Mouse (Mus musculus): ENCODE results near the gene Rpl22l1. TPM values are rescaled to one million over a fixed set of nuclear protein-coding genes. Genes with fewer than 3 reads are reported as not detected.
"Not testable (repeated sequence)": the region's sequence is repeated elsewhere in the genome, so short reads cannot be mapped to it uniquely, and the experiment has no call there.

Gene Rpl22l1
- 100 to 1,000 TPM; 110 to 119 TPM for total RNA-seq (2021)
- long read RNA-seq, experiment 1, transcript Rpl22l1-206 (4 exons, 525 nt) = major isoform, 55 of 90 reads
- long read RNA-seq, experiment 1, transcript Rpl22l1-201 (4 exons, 552 nt) = minor isoform, 28 of 90 reads
- long read RNA-seq, experiment 1, partial matches to known transcripts = 0 of 90 reads
- long read RNA-seq, experiment 1, other reads (novel, unspliced or antisense) = 3 of 90 reads
- long read RNA-seq, experiment 2, transcript Rpl22l1-201 (4 exons, 552 nt) = minor isoform, 22 of 79 reads
- long read RNA-seq, experiment 2, transcript Rpl22l1-206 (4 exons, 525 nt) = major isoform, 49 of 79 reads
- long read RNA-seq, experiment 2, partial matches to known transcripts = 2 of 79 reads
- long read RNA-seq, experiment 2, other reads (novel, unspliced or antisense) = 5 of 79 reads

GRCm38 (mm10) chr3:28805301-28806097 is at the start of gene Rpl22l1:
Rpl22l1 (plus strand) TSS chr3:28805436.
- DNase-seq = peak; percentile 99

GRCm38 (mm10) chr3:28755477-28755876 is 49.8 kb upstream of the Rpl22l1 start:
- no peak for DNase-seq

GRCm38 (mm10) chr3:28761225-28761789 is 43.9 kb upstream of the Rpl22l1 start:
- no peak for DNase-seq

GRCm38 (mm10) chr3:28766935-28767334 is 38.3 kb upstream of the Rpl22l1 start:
- DNase-seq = no peak

GRCm38 (mm10) chr3:28768222-28768621 is 37.0 kb upstream of the Rpl22l1 start:
- DNase-seq = no peak

- DNase-seq = not testable (repeated sequence)
Observed at GRCm38 (mm10) chr3:28772919-28773318, 32.3 kb upstream of the Rpl22l1 start.

- no peak for DNase-seq
Observed at GRCm38 (mm10) chr3:28775361-28775760, 29.9 kb upstream of the Rpl22l1 start.

- DNase-seq = no peak
Observed at GRCm38 (mm10) chr3:28775958-28776357, 29.3 kb upstream of the Rpl22l1 start.

- DNase-seq = no peak
Observed at GRCm38 (mm10) chr3:28776491-28776890, 28.7 kb upstream of the Rpl22l1 start.

GRCm38 (mm10) chr3:28780511-28780910 is 24.7 kb upstream of the Rpl22l1 start:
- DNase-seq = no peak

GRCm38 (mm10) chr3:28780994-28781393 is 24.2 kb upstream of the Rpl22l1 start, which contains the start of gene Eif5a2:
Eif5a2 (plus strand) TSS chr3:28781276.
- DNase-seq = peak; percentile 90 to 93

GRCm38 (mm10) chr3:28781422-28781821 is 23.8 kb upstream of the Rpl22l1 start:
- no peak for DNase-seq

- no peak for DNase-seq
Observed at GRCm38 (mm10) chr3:28781848-28782247, 23.4 kb upstream of the Rpl22l1 start.

GRCm38 (mm10) chr3:28784176-28784575 is 21.1 kb upstream of the Rpl22l1 start:
- no peak for DNase-seq

GRCm38 (mm10) chr3:28794835-28795234 is 10.4 kb upstream of the Rpl22l1 start:
- DNase-seq = no peak

GRCm38 (mm10) chr3:28808039-28808643 is 2.9 kb downstream of the Rpl22l1 start:
- no peak for DNase-seq

GRCm38 (mm10) chr3:28811441-28811840 is 6.2 kb downstream of the Rpl22l1 start:
- DNase-seq = no peak

- peak; percentile 4 to 44 for DNase-seq
Observed at GRCm38 (mm10) chr3:28814361-28814760, 9.1 kb downstream of the Rpl22l1 start.

GRCm38 (mm10) chr3:28816010-28816540 is 10.8 kb downstream of the Rpl22l1 start:
- no peak for DNase-seq

- no peak for DNase-seq
Observed at GRCm38 (mm10) chr3:28826272-28826671, 21.0 kb downstream of the Rpl22l1 start.

GRCm38 (mm10) chr3:28827605-28828004 is 22.4 kb downstream of the Rpl22l1 start:
- DNase-seq = no peak

- no peak for DNase-seq
Observed at GRCm38 (mm10) chr3:28829454-28829853, 24.2 kb downstream of the Rpl22l1 start.

All from heart, adult 18-20 months (tissue).